ENCODE assay signal across 10 mouse cellular contexts in the genomic region with DNA sequence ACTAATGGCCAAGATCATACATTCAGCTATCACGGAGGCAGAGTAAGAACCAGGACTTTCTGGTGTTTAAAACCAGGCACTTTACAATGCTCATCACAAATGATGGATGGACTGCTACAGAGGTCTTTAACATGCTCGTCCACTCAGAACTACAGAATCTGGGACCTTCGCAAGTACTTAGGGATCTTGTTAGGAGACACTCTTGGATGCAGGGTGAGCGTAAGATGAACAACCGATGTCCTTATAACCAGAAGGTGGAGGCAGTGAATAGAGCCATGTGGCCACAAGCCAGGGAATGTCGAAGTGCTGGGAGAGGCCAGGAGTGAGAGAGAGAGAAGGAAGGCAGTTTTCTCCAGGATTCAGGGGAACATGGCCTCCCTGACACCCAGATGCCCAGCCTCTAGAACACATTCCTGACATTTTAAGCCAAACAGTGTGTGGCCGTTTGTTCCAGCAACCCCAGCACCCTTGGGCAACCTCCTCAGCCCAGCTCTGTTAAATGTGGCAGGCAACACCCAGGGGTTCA.
A peak's percentile ranks its signal among the peaks of the same experiment; 100 is the strongest.
DNase-seq lines count a peak whose midpoint lies in the region; ATAC-seq and TF ChIP-seq lines count a peak whose summit lies in the region.
"Had no signal": no experiment of that assay in that cellular context is flagged by ENCODE, and none has a peak within 500 bp of the region (broad histone marks: within the 10 kb centered on the region; RNA-seq: fewer than 3 reads in every experiment).

No protein-coding gene starts in this region.

- peak; percentile 39 for TF ChIP-seq CTCF in intestine, postnatal 0 days (IDR thresholded peaks at IDR 0.05; ENCODE audit: low read depth)
- no peak for TF ChIP-seq CTCF in cerebellum, adult 2 months (IDR thresholded peaks at IDR 0.05; ENCODE audit: borderline replicate concordance, insufficient read depth, low read depth, low read length)
- TF ChIP-seq CTCF in thymus, adult 2 months (IDR thresholded peaks at IDR 0.05; ENCODE audit: borderline replicate concordance, control insufficient read depth, extremely low read depth, insufficient read depth, low read length, poor library complexity) = no peak

- no peak overlapping the region for H3K4me2 ChIP-seq in embryonic facial prominence, embryonic 13.5 days
- no peak overlapping the region for H3K4me2 ChIP-seq in intestine, postnatal 0 days (replicated peaks; ENCODE audit: low read depth)
- no peak overlapping the region for H3K4me2 ChIP-seq in stomach, embryonic 16.5 days (ENCODE audit: low read depth, low read length)
- H3K4me2 ChIP-seq: forebrain, embryonic 15.5 days had no signal

- H3K9me3 ChIP-seq in embryonic facial prominence, embryonic 13.5 days = no peaks in the 10 kb centered on the region
- no peaks in the 10 kb centered on the region for H3K9me3 ChIP-seq in embryonic facial prominence, embryonic 10.5 days
- H3K9me3 ChIP-seq in intestine, postnatal 0 days (ENCODE audit: control insufficient read depth) = no peaks in the 10 kb centered on the region
- no peaks in the 10 kb centered on the region for H3K9me3 ChIP-seq in stomach, embryonic 16.5 days (replicated peaks; ENCODE audit: control insufficient read depth, low read length)
- H3K9me3 ChIP-seq: forebrain, embryonic 15.5 days had no signal

- peaks cover 78% of the 10 kb centered on the region for H3K36me3 ChIP-seq in embryonic facial prominence, embryonic 13.5 days
- peaks cover 83% of the 10 kb centered on the region for H3K36me3 ChIP-seq in embryonic facial prominence, embryonic 10.5 days (replicated peaks)
- H3K36me3 ChIP-seq in intestine, postnatal 0 days (ENCODE audit: control insufficient read depth, insufficient read depth) = peaks cover 33% of the 10 kb centered on the region; the same call in 1 of the 2 replicates
- no peaks in the 10 kb centered on the region; the same call in none of the 2 replicates for H3K36me3 ChIP-seq in stomach, embryonic 16.5 days (ENCODE audit: control insufficient read depth, insufficient read depth, low read length)
- H3K36me3 ChIP-seq in thymus, adult 2 months (ENCODE audit: control insufficient read depth, insufficient read depth, low read length) = no peaks in the 10 kb centered on the region; the same call in 1 of the 2 replicates
- H3K36me3 ChIP-seq: forebrain, embryonic 15.5 days had no signal

- H3K27ac ChIP-seq in embryonic facial prominence, embryonic 13.5 days = peak overlapping the region; percentile 22; the same call in 1 of the 2 replicates
- H3K27ac ChIP-seq in embryonic facial prominence, embryonic 10.5 days (replicated peaks) = no peak overlapping the region
- H3K27ac ChIP-seq in intestine, postnatal 0 days (ENCODE audit: low read depth, low read length) = no peak overlapping the region
- no peak overlapping the region for H3K27ac ChIP-seq in stomach, embryonic 16.5 days (ENCODE audit: low read length)
- H3K27ac ChIP-seq in cerebellum, adult 2 months (ENCODE audit: insufficient read depth, low read length) = no peak overlapping the region
- H3K27ac ChIP-seq in thymus, adult 2 months (ENCODE audit: control insufficient read depth, insufficient read depth, low read length) = no peak overlapping the region
- H3K27ac ChIP-seq: forebrain, embryonic 15.5 days; liver, embryonic 14.5 days had no signal

- no peak for DNase-seq in embryonic facial prominence, embryonic 10.5 days (ENCODE audit: low spot score)
- peak; percentile 46 for DNase-seq in urinary bladder, postnatal 25 days (ENCODE audit: low spot score)
- no peak for DNase-seq in urinary bladder, postnatal 10 days (ENCODE audit: low spot score)
- no peak for DNase-seq in cerebellum, adult 2 months
- no peak for DNase-seq in thymus, adult 2 months

- no peaks in the 10 kb centered on the region for H3K27me3 ChIP-seq in embryonic facial prominence, embryonic 13.5 days
- H3K27me3 ChIP-seq in embryonic facial prominence, embryonic 10.5 days (replicated peaks; ENCODE audit: low read depth, poor library complexity, severe bottlenecking) = no peaks in the 10 kb centered on the region
- H3K27me3 ChIP-seq in intestine, postnatal 0 days (replicated peaks; ENCODE audit: control insufficient read depth, insufficient read depth, low read length) = no peaks in the 10 kb centered on the region
- H3K27me3 ChIP-seq in stomach, embryonic 16.5 days (ENCODE audit: control insufficient read depth, insufficient read depth, low read length) = no peaks in the 10 kb centered on the region
- no peaks in the 10 kb centered on the region; the same call in 1 of the 2 replicates for H3K27me3 ChIP-seq in cerebellum, adult 2 months (ENCODE audit: control insufficient read depth, insufficient read depth, low read length)
- H3K27me3 ChIP-seq in thymus, adult 2 months (ENCODE audit: control insufficient read depth, insufficient read depth, low read length) = no peaks in the 10 kb centered on the region
- H3K27me3 ChIP-seq: forebrain, embryonic 15.5 days had no signal

- H3K9ac ChIP-seq in embryonic facial prominence, embryonic 13.5 days = no peak overlapping the region
- no peak overlapping the region for H3K9ac ChIP-seq in intestine, postnatal 0 days (ENCODE audit: low read depth, low read length)
- peak overlapping the region; percentile 27; the same call in 1 of the 2 replicates for H3K9ac ChIP-seq in stomach, embryonic 16.5 days (ENCODE audit: low read length)
- H3K9ac ChIP-seq: forebrain, embryonic 15.5 days; liver, embryonic 14.5 days had no signal

- 80% methylated on average over 7 of the region's 7 CpGs for WGBS in embryonic facial prominence, embryonic 13.5 days
- WGBS in embryonic facial prominence, embryonic 10.5 days = 81% methylated on average over 7 of the region's 7 CpGs
- WGBS in intestine, postnatal 0 days = 60% methylated on average over 7 of the region's 7 CpGs
- 54% methylated on average over 7 of the region's 7 CpGs for WGBS in stomach, embryonic 16.5 days
- WGBS in cerebellum, adult 2 months = 54% methylated on average over 7 of the region's 7 CpGs
- 92% methylated on average over 7 of the region's 7 CpGs for WGBS in thymus, adult 2 months

- H3K4me1 ChIP-seq in embryonic facial prominence, embryonic 13.5 days = peaks cover 20% of the 10 kb centered on the region
- peaks cover 26% of the 10 kb centered on the region for H3K4me1 ChIP-seq in embryonic facial prominence, embryonic 10.5 days
- H3K4me1 ChIP-seq in intestine, postnatal 0 days (replicated peaks; ENCODE audit: control insufficient read depth, insufficient read depth, low read length) = 0 out of 2 replicates have a peak, but pooled peaks cover 4% of the 10 kb centered on the region
- H3K4me1 ChIP-seq in stomach, embryonic 16.5 days (ENCODE audit: control insufficient read depth, insufficient read depth, low read length) = peaks cover 13% of the 10 kb centered on the region
- no peaks in the 10 kb centered on the region for H3K4me1 ChIP-seq in cerebellum, adult 2 months (ENCODE audit: control insufficient read depth, insufficient read depth, low read length)
- H3K4me1 ChIP-seq in thymus, adult 2 months (replicated peaks; ENCODE audit: control insufficient read depth, insufficient read depth, low read length) = no peaks in the 10 kb centered on the region
- H3K4me1 ChIP-seq: forebrain, embryonic 15.5 days had no signal

- TF ChIP-seq POLR2A in cerebellum, adult 2 months (IDR thresholded peaks at IDR 0.05; ENCODE audit: borderline replicate concordance, insufficient read depth, low read length) = no peak
- TF ChIP-seq POLR2A in thymus, adult 2 months (IDR thresholded peaks at IDR 0.05; ENCODE audit: control insufficient read depth, extremely low read depth, insufficient read depth, low read length, poor library complexity) = no peak

- no peak overlapping the region for H3K4me3 ChIP-seq in embryonic facial prominence, embryonic 13.5 days
- H3K4me3 ChIP-seq in embryonic facial prominence, embryonic 10.5 days = no peak overlapping the region
- no peak overlapping the region for H3K4me3 ChIP-seq in intestine, postnatal 0 days (ENCODE audit: low read depth, low read length)
- H3K4me3 ChIP-seq in stomach, embryonic 16.5 days (replicated peaks; ENCODE audit: low read length) = no peak overlapping the region
- H3K4me3 ChIP-seq in cerebellum, adult 2 months (replicated peaks; ENCODE audit: insufficient read depth, low read depth, low read length) = no peak overlapping the region
- no peak overlapping the region for H3K4me3 ChIP-seq in thymus, adult 2 months (ENCODE audit: control insufficient read depth, insufficient read depth, low read length)
- H3K4me3 ChIP-seq: forebrain, embryonic 15.5 days had no signal

- no peak for ATAC-seq in embryonic facial prominence, embryonic 13.5 days (ENCODE audit: insufficient number of reproducible peaks, insufficient read depth, low FRiP score, low TSS enrichment, low read depth)
- ATAC-seq in intestine, postnatal 0 days = no peak
- no peak for ATAC-seq in stomach, embryonic 16.5 days (ENCODE audit: insufficient read depth, low FRiP score)
- ATAC-seq: forebrain, embryonic 15.5 days had no signal
